Mouse (Mus musculus) neural tube, embryonic 14.5 days (tissue): ENCODE measurements around the gene Lrrd1. TPM values are rescaled to one million over a fixed set of nuclear protein-coding genes. Genes with fewer than 3 reads are reported as not detected.

Experiments used
- ATAC-seq: fragments of 200-750 bp; cut with Nextera tagmentation; 2 replicates; pipeline ENCODE4 v1.8.0; 2017; ENCODE audit warnings: low read depth, mild to moderate bottlenecking, moderate TSS enrichment, moderate library complexity
- H3K27ac ChIP-seq: fragments of 300-500 bp; sonication (generic); 2 replicates; pipeline ENCODE4 v1.5.1; 2014; ENCODE audit warnings: low read depth, mild to moderate bottlenecking, control low read depth, low read length, moderate library complexity, mixed read lengths
- H3K27me3 ChIP-seq: fragments of 300-500 bp; sonication (generic); 2 replicates; pipeline ENCODE4 v1.6.1; 2014; ENCODE audit warnings: low read length; ENCODE audit not compliant: control insufficient read depth, insufficient read depth
- H3K36me3 ChIP-seq: fragments of 300-500 bp; sonication (generic); 2 replicates; pipeline ENCODE4 v1.6.1; 2014; ENCODE audit warnings: low read length, mixed read lengths; ENCODE audit not compliant: control insufficient read depth, insufficient read depth
- H3K4me1 ChIP-seq: fragments of 300-500 bp; sonication (generic); 2 replicates; pipeline ENCODE4 v1.6.1; 2014; ENCODE audit warnings: low read length; ENCODE audit not compliant: control insufficient read depth, insufficient read depth
- H3K4me2 ChIP-seq: fragments of 300-500 bp; sonication (generic); 2 replicates; pipeline ENCODE4 v1.6.1; 2014; ENCODE audit warnings: mild to moderate bottlenecking, low read depth, low read length, control low read depth
- H3K4me3 ChIP-seq: fragments of 300-500 bp; sonication (generic); 2 replicates; pipeline ENCODE4 v1.5.1; 2014; ENCODE audit warnings: low read depth, low read length, control low read depth, mixed read lengths
- H3K9ac ChIP-seq: fragments of 300-500 bp; sonication (generic); replicated peaks from 2 replicates; pipeline ENCODE4 v1.6.1; 2014; ENCODE audit warnings: low read depth, mild to moderate bottlenecking, control low read depth, low read length, mixed read lengths
- H3K9me3 ChIP-seq: fragments of 300-500 bp; sonication (generic); 2 replicates; pipeline ENCODE4 v1.6.1; 2016; ENCODE audit warnings: low read length; ENCODE audit not compliant: control insufficient read depth
- WGBS: fragments of 180-500 bp; shearing (Covaris S2); extraction: QIAGEN DNeasy Blood & Tissue Kit; methylation state at CpG from one replicate; pipeline ENCODE4 v1.1.7; 2014; 5-methylcytosine and 5-hydroxymethylcytosine counted together
- polyA plus RNA-seq: library from polyadenylated mRNA; unstranded; fragments of >200 nt; fragmentation: Nextera tagmentation; extraction: Ambion mirVana; gene quantifications from 2 replicates; pipeline ENCODE4 v1.2.1, GENCODE M21; 2014

Lrrd1 gene
- polyA plus RNA-seq, 1 experiment from 2014 or later = 0.11 TPM

DNA sequence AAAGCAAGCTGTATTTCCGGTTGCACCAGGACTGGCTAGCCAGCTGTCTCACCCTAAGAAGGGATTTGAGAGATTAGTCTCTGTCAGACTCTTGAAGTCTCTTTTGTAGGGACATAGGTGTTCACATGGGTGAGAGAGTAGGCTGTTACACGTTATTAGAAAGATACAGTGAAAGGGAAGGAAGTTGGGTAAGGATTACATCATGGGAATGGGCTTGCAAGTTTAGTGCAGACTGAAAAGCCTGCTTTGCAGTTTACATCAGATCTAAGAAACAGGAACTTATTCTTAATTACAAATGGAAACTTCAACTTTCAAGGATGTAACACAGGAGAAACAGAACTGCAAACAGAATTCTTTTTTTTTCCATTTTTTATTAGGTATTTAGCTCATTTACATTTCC is 60.5 kb downstream of the Lrrd1 start:
- Histone ChIP-seq H3K9me3 (no peaks in the 10 kb centered on the region), H3K27me3 (no peaks in the 10 kb centered on the region), H3K4me2 (no peak overlapping the region), H3K36me3 (no peaks in the 10 kb centered on the region), H3K27ac (no peak overlapping the region), H3K9ac (no peak overlapping the region), H3K4me3 (no peak overlapping the region), H3K4me1 (no peaks in the 10 kb centered on the region)
- 70% methylated on average over 2 of the region's 2 CpGs for WGBS
- no peak for ATAC-seq

Other genes with a start within 250 kb of the Lrrd1 start
- gene Pex1, start 249.1 kb upstream of the Lrrd1 start, polyA plus RNA-seq = 23.5 and 25.5 TPM in 2 replicates
- gene Rbm48, start 248.6 kb upstream of the Lrrd1 start, polyA plus RNA-seq = 16.7 and 21.0 TPM in 2 replicates
- not detected in 2 replicates for gene Tmbim7, start 194.0 kb upstream of the Lrrd1 start, polyA plus RNA-seq
- gene Gatad1, start 188.0 kb upstream of the Lrrd1 start, polyA plus RNA-seq = 68.3 and 70.3 TPM in 2 replicates
- 24.4 and 25.8 TPM in 2 replicates for gene Ankib1, start 42.2 kb upstream of the Lrrd1 start, polyA plus RNA-seq
- gene Krit1, start 42.0 kb upstream of the Lrrd1 start, polyA plus RNA-seq = 61.7 and 69.7 TPM in 2 replicates
- gene Mterf1a, start 48.8 kb downstream of the Lrrd1 start, polyA plus RNA-seq = 7.1 and 8.2 TPM in 2 replicates
- gene Akap9, start 82.9 kb downstream of the Lrrd1 start, polyA plus RNA-seq = 330 and 342 TPM in 2 replicates